Mouse (Mus musculus) small intestine, adult 2 months (tissue): ENCODE results near the gene Ahsg.

ENCODE experiments used
- CTCF ChIP-seq: fragments of 200-500 bp; IDR thresholded peaks from 2 replicates; pipeline ENCODE4 v1.5.1; 2012; ENCODE audit warnings: low read depth, mild to moderate bottlenecking, control low read depth, inconsistent platforms, low read length, moderate library complexity, mixed read lengths; ENCODE audit not compliant: insufficient replicate concordance, insufficient read length; ENCODE audit errors: extremely low read depth
- POLR2A ChIP-seq: fragments of 200-500 bp; IDR thresholded peaks from 2 replicates; pipeline ENCODE4 v1.6.1; 2012; ENCODE audit warnings: low read depth, mild to moderate bottlenecking, control low read depth, inconsistent platforms, low read length, moderate library complexity

DNA sequence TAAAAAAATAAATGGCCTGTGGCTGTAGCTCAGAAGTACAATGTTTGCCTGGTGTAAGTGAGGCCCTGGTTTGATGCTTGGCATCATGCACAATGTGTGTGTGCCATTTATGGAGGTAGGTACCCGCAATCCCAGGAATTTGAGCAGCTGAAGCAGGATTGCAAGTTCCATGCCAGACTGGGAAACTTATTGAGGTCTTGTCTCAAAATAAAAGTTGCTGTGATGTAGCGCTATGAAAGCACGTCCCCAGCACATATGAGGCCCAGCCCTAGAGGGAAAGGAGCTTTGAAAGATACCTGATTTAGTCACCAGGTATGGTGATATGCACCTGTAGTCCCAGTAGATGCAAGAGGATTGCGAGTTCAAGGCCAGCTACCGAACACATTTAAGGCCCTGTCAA lies 30.7 kb downstream of the Ahsg start:
- TF ChIP-seq CTCF (no peak), POLR2A (no peak)
